Mouse (Mus musculus): Measurements from ENCODE around the gene Cars.
"Not testable (repeated sequence)": the region's sequence is repeated elsewhere in the genome, so short reads cannot be mapped to it uniquely, and the experiment has no call there.

The Cars gene

GRCm38 (mm10) chr7:143583956-143584355 is 15.9 kb downstream of the Cars start:
- DNase-seq = peak; percentile 60 to 83

- no peak for DNase-seq
Measured at GRCm38 (mm10) chr7:143583025-143583424, 16.9 kb downstream of the Cars start.

GRCm38 (mm10) chr7:143575751-143576150 is 24.1 kb downstream of the Cars start:
- DNase-seq = no peak

GRCm38 (mm10) chr7:143565648-143566039 is 34.2 kb downstream of the Cars start:
- DNase-seq = no peak

- DNase-seq = no peak
Measured at GRCm38 (mm10) chr7:143565015-143565647, 34.8 kb downstream of the Cars start.

GRCm38 (mm10) chr7:143563787-143564186 is 36.1 kb downstream of the Cars start:
- no peak for DNase-seq

GRCm38 (mm10) chr7:143557616-143558015 is 42.3 kb downstream of the Cars start:
- no peak for DNase-seq

GRCm38 (mm10) chr7:143556964-143557610 is 42.8 kb downstream of the Cars start:
- peak; percentile 43 to 54 for DNase-seq

- DNase-seq = no peak
Measured at GRCm38 (mm10) chr7:143549588-143550220, 50.2 kb downstream of the Cars start.

- DNase-seq = peak; percentile 98 to 100
Measured at GRCm38 (mm10) chr7:143548976-143549457, 50.9 kb downstream of the Cars start, which contains the start of gene Nap1l4. Gene Nap1l4, minus strand, starts transcription at chr7:143549106.

- no peak for DNase-seq
Measured at GRCm38 (mm10) chr7:143548231-143548961, 51.5 kb downstream of the Cars start.

- no peak for DNase-seq
Measured at GRCm38 (mm10) chr7:143546554-143546953, 53.3 kb downstream of the Cars start.

- peak; percentile 33 to 66 for DNase-seq
Measured at GRCm38 (mm10) chr7:143544368-143544767, 55.5 kb downstream of the Cars start.

GRCm38 (mm10) chr7:143538671-143539070 is 61.2 kb downstream of the Cars start:
- no peak for DNase-seq

GRCm38 (mm10) chr7:143538229-143538628 is 61.7 kb downstream of the Cars start:
- not testable (repeated sequence) for DNase-seq

- no peak for DNase-seq
Measured at GRCm38 (mm10) chr7:143536251-143536650, 63.6 kb downstream of the Cars start.

- no peak for DNase-seq
Measured at GRCm38 (mm10) chr7:143533284-143533683, 66.6 kb downstream of the Cars start.

GRCm38 (mm10) chr7:143532410-143532809 is 67.5 kb downstream of the Cars start:
- peak in 1 of 2 experiments; percentile 26 for DNase-seq

GRCm38 (mm10) chr7:143519333-143519732 is 80.6 kb downstream of the Cars start:
- no peak for DNase-seq

- DNase-seq = no peak
Measured at GRCm38 (mm10) chr7:143514416-143514768, 85.5 kb downstream of the Cars start.

GRCm38 (mm10) chr7:143513763-143514415 is 86.0 kb downstream of the Cars start:
- DNase-seq = no peak

- no peak for DNase-seq
Measured at GRCm38 (mm10) chr7:143511335-143511712, 88.6 kb downstream of the Cars start.

Measured in cerebellum, postnatal 14 days (tissue).